Mouse (Mus musculus) limb, embryonic 13.5 days (tissue): ENCODE data around the gene Vps37c. TPM values are rescaled to one million over a fixed set of nuclear protein-coding genes. Genes with fewer than 3 reads are reported as not detected.

Experiments used
- ATAC-seq: fragments of 200-750 bp; cut with Nextera tagmentation; 2 replicates; pipeline ENCODE4 v1.8.0; 2017; ENCODE audit warnings: low read depth, moderate number of reproducible peaks, moderate TSS enrichment; ENCODE audit not compliant: low FRiP score
- H3K27ac ChIP-seq: fragments of 300-500 bp; sonication (generic); 2 replicates; pipeline ENCODE4 v1.5.1; 2015; ENCODE audit warnings: inconsistent platforms, mild to moderate bottlenecking, moderate library complexity
- H3K27me3 ChIP-seq: fragments of 300-500 bp; sonication (generic); 2 replicates; pipeline ENCODE4 v1.6.1; 2015; ENCODE audit warnings: mild to moderate bottlenecking, inconsistent platforms
- H3K36me3 ChIP-seq: fragments of 300-500 bp; sonication (generic); 2 replicates; pipeline ENCODE4 v1.6.1; 2015; ENCODE audit warnings: inconsistent platforms, mild to moderate bottlenecking, moderate library complexity
- H3K4me1 ChIP-seq: fragments of 300-500 bp; sonication (generic); 2 replicates; pipeline ENCODE4 v1.6.1; 2015; ENCODE audit warnings: inconsistent platforms
- H3K4me2 ChIP-seq: fragments of 300-500 bp; sonication (generic); replicated peaks from 2 replicates; pipeline ENCODE4 v1.6.1; 2015; ENCODE audit warnings: inconsistent platforms, mild to moderate bottlenecking, moderate library complexity
- H3K4me3 ChIP-seq: fragments of 300-500 bp; sonication (generic); 2 replicates; pipeline ENCODE4 v1.5.1; 2015; ENCODE audit warnings: moderate library complexity, mild to moderate bottlenecking, inconsistent platforms
- H3K9ac ChIP-seq: fragments of 300-500 bp; sonication (generic); 2 replicates; pipeline ENCODE4 v1.6.1; 2015; ENCODE audit warnings: mild to moderate bottlenecking, inconsistent platforms
- H3K9me3 ChIP-seq: fragments of 300-500 bp; sonication (generic); 2 replicates; pipeline ENCODE4 v1.6.1; 2016; ENCODE audit warnings: inconsistent platforms
- WGBS: fragments of 180-500 bp; shearing (Covaris S2); methylation state at CpG from one replicate; pipeline ENCODE4 v1.1.7; 2015; 5-methylcytosine and 5-hydroxymethylcytosine counted together
- polyA plus RNA-seq: library from polyadenylated mRNA; unstranded; fragments of >200 nt; fragmentation: Nextera tagmentation; extraction: Ambion mirVana; gene quantifications from 2 replicates; pipeline ENCODE4 v1.2.1, GENCODE M21; 2015

Gene Vps37c
- polyA plus RNA-seq, 1 experiment from 2014 or later = 40.9 TPM

- Histone ChIP-seq H3K9ac (no peak overlapping the region), H3K27ac (no peak overlapping the region), H3K36me3 (no peaks in the 10 kb centered on the region), H3K27me3 (no peaks in the 10 kb centered on the region), H3K9me3 (no peaks in the 10 kb centered on the region), H3K4me1 (0 out of 2 replicates have a peak, but pooled peaks cover 6% of the 10 kb centered on the region), H3K4me3 (no peak overlapping the region), H3K4me2 (no peak overlapping the region)
- WGBS = 79% methylated on average over 3 of the region's 3 CpGs
- no peak for ATAC-seq
These were observed 46.5 kb downstream of the Vps37c start for GRCm38 (mm10) chr19:10735061-10735460.

GRCm38 (mm10) chr19:10735861-10736260 lies 47.3 kb downstream of the Vps37c start:
- no peaks in the 10 kb centered on the region for H3K9me3 ChIP-seq
- H3K27ac ChIP-seq = no peak overlapping the region
- no peaks in the 10 kb centered on the region for H3K27me3 ChIP-seq
- no peak for ATAC-seq
- H3K9ac ChIP-seq = no peak overlapping the region
- no peak overlapping the region for H3K4me3 ChIP-seq
- H3K4me1 ChIP-seq = 0 out of 2 replicates have a peak, but pooled peaks cover 8% of the 10 kb centered on the region
- WGBS = 94% methylated on average over 7 of the region's 7 CpGs
- H3K36me3 ChIP-seq = no peaks in the 10 kb centered on the region
- H3K4me2 ChIP-seq = no peak overlapping the region

GRCm38 (mm10) chr19:10738038-10738437 lies 49.5 kb downstream of the Vps37c start:
- no peak for ATAC-seq
- H3K9ac ChIP-seq = no peak overlapping the region

DNA sequence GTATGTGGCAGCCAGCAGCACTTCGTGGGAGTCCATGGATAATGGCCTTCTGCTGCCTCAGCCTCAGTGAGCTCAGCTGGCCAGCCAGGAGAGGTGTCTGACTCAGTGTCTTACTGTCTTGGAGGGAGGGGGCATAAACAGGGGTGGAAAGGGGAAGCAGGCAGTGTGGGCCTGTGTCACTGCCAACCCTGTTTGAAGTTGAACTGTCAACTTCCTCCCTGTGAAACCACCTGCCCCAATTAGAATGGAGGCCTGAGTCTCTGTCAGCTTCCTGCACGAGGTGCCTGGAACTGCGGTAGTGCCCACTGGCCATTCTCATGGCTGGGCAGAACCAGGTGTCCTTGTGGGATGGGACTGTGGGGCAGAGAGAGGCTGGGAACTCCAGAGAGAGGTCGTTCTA lies 50.3 kb downstream of the Vps37c start, which contains the start of gene Cd5:
Cd5 (minus strand) TSS at position 192 of the 400 bp plus-strand sequence.
- H3K4me2 ChIP-seq = no peak within 1 kb of the TSS
- no peaks in the 10 kb centered on the region for H3K36me3 ChIP-seq
- no peak for ATAC-seq
- 0 out of 2 replicates have a peak, but pooled peaks cover 4% of the 10 kb centered on the region for H3K4me1 ChIP-seq
- H3K27ac ChIP-seq = no peak within 1 kb of the TSS
- no peaks in the 10 kb centered on the region for H3K9me3 ChIP-seq
- no peak within 1 kb of the TSS for H3K9ac ChIP-seq
- no peak within 1 kb of the TSS for H3K4me3 ChIP-seq
- 62% methylated on average over 4 of the region's 4 CpGs for WGBS
- no peaks in the 10 kb centered on the region for H3K27me3 ChIP-seq

More at GRCm38 (mm10) chr19:10738038-10738437, 49.5 kb downstream of the Vps37c start:
- no peaks in the 10 kb centered on the region for H3K27me3 ChIP-seq
- H3K4me2 ChIP-seq = no peak overlapping the region
- 93% methylated on average over 6 of the region's 6 CpGs for WGBS
- no peak overlapping the region for H3K27ac ChIP-seq
- 0 out of 2 replicates have a peak, but pooled peaks cover 8% of the 10 kb centered on the region for H3K4me1 ChIP-seq
- no peaks in the 10 kb centered on the region for H3K9me3 ChIP-seq
- H3K4me3 ChIP-seq = no peak overlapping the region
- no peaks in the 10 kb centered on the region for H3K36me3 ChIP-seq

GRCm38 (mm10) chr19:10739916-10740315 lies 51.4 kb downstream of the Vps37c start:
- 91% methylated on average over 4 of the region's 4 CpGs for WGBS
- H3K4me1 ChIP-seq = 0 out of 2 replicates have a peak, but pooled peaks cover 3% of the 10 kb centered on the region
- H3K27ac ChIP-seq = no peak overlapping the region
- no peaks in the 10 kb centered on the region for H3K27me3 ChIP-seq
- H3K36me3 ChIP-seq = no peaks in the 10 kb centered on the region
- no peak overlapping the region for H3K9ac ChIP-seq
- no peak overlapping the region for H3K4me2 ChIP-seq
- ATAC-seq = no peak
- H3K9me3 ChIP-seq = no peaks in the 10 kb centered on the region
- no peak overlapping the region for H3K4me3 ChIP-seq

DNA sequence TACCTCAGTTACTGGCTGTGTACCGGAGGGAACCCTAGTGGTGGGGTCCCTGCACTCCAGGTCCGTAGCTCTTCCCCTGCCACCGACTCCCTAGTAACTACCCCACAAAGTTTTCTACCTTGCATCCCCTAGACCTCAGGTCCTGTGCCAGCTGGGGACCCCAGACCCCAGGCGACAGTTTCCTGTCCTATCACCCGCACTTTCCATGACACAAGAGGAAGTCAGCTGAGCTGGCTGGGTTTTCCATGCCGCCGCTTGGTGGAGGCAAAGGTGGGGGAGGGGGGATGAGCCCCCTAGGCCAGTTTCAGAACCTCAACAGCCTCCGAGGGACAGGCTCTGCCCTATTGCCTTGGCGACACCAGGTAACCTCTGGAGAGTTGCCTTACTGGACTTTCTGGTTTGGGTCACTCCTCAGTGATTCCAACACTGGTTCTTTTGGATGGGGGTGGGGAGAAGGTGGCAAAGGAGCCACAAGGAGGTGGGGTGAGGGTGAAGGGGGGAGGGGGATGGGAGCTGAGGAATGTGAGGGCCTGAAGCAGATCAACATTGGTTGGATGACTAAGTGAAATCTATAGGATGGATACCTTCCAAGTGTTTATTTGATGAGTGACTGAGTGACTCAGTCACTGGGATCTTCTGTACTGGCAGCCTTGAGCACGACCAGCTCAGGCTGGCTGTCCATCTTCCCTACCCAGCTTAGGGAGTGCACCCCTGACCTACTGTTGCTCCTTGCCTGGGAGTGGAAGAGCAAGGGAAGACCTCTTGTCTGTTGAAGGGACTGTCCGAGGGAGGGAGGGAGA lies 52.3 kb downstream of the Vps37c start:
- Histone ChIP-seq H3K27me3 (no peaks in the 10 kb centered on the region), H3K9me3 (no peaks in the 10 kb centered on the region), H3K4me3 (no peak overlapping the region), H3K4me1 (0 out of 2 replicates have a peak, but pooled peaks cover 3% of the 10 kb centered on the region), H3K4me2 (no peak overlapping the region), H3K36me3 (no peaks in the 10 kb centered on the region), H3K27ac (no peak overlapping the region), H3K9ac (no peak overlapping the region)
- WGBS = 44% methylated on average over 11 of the region's 11 CpGs
- peak; percentile 11; the same call in 1 of the 2 replicates for ATAC-seq

DNA sequence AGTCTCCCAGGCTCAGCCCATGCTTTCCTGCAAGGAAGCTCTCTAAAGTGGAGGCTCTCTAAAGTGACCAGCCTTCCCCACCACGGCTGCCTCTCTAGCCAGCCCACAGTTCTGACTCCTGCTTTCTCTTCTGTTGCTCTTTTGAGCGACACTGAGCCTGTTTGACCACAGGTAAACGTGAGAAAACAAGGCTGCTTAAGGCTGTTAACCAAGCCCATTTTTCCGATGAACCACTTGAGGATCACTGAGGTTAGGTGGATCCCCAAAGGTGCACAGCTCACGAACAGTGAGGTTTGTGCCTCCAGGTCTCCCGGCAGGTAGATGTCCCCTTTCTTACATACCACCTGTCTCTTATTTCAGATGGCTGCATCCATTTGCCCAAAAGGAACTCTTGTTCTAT lies 53.6 kb downstream of the Vps37c start:
- no peak for ATAC-seq
- H3K4me3 ChIP-seq = no peak overlapping the region
- WGBS = 76% methylated on average over 6 of the region's 6 CpGs

DNA sequence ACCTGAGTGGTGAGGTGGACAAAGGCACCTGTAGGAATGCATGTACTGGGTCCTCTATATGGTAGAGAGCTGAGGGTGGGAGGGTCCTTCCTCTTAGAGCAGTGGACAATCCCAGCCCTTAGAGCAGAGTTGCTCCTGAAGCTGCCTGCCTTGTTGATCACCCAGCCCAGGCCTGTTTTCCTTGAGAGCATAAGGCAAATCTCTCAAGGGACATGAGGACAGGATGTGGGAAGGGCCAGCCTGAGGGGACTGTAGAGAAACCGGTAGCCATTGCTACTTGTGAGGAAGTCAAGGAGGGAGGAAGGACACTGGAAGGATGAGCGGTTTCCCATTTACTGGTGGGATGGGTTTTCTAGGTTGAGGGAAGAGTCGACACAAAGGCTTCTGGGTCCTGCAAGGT lies 54.0 kb downstream of the Vps37c start:
- no peak overlapping the region for H3K4me3 ChIP-seq
- H3K4me2 ChIP-seq = no peak overlapping the region
- H3K27ac ChIP-seq = no peak overlapping the region
- WGBS = 77% methylated on average over 3 of the region's 3 CpGs
- H3K27me3 ChIP-seq = no peaks in the 10 kb centered on the region
- H3K36me3 ChIP-seq = no peaks in the 10 kb centered on the region
- no peaks in the 10 kb centered on the region for H3K9me3 ChIP-seq
- 0 out of 2 replicates have a peak, but pooled peaks cover 3% of the 10 kb centered on the region for H3K4me1 ChIP-seq
- H3K9ac ChIP-seq = no peak overlapping the region
- no peak for ATAC-seq

More for the DNA sequence above, 53.6 kb downstream of the Vps37c start:
- Histone ChIP-seq H3K9me3 (no peaks in the 10 kb centered on the region), H3K36me3 (no peaks in the 10 kb centered on the region), H3K27ac (no peak overlapping the region), H3K4me1 (0 out of 2 replicates have a peak, but pooled peaks cover 3% of the 10 kb centered on the region), H3K27me3 (no peaks in the 10 kb centered on the region), H3K4me2 (no peak overlapping the region), H3K9ac (no peak overlapping the region)

- Histone ChIP-seq H3K9me3 (no peaks in the 10 kb centered on the region), H3K36me3 (no peaks in the 10 kb centered on the region), H3K27me3 (no peaks in the 10 kb centered on the region), H3K4me1 (no peaks in the 10 kb centered on the region), H3K9ac (no peak overlapping the region), H3K27ac (no peak overlapping the region), H3K4me3 (no peak overlapping the region), H3K4me2 (no peak overlapping the region)
- no peak for ATAC-seq
- 84% methylated on average over 7 of the region's 7 CpGs for WGBS
These were observed 58.6 kb downstream of the Vps37c start for GRCm38 (mm10) chr19:10747182-10747581.

DNA sequence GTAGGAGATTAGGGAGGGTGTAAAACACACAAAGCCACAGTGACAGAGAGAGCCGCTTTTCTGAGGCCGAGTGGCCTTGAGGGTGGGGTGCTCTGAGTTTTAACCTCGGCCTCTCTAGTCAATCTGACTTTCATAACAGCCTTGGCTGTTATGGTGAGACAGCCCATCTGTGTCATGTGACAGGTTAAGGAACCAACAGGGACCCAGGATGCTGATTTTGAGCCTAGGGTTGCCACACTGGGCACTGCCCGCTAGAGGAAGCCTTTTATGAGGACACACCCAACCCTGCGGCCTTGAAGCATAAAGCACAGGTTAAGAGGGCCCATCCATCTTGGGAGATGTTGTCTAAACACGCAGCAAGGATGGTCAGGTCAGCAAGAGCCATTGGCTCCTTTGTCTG lies 59.2 kb downstream of the Vps37c start:
- H3K27me3 ChIP-seq = no peaks in the 10 kb centered on the region
- ATAC-seq = no peak

DNA sequence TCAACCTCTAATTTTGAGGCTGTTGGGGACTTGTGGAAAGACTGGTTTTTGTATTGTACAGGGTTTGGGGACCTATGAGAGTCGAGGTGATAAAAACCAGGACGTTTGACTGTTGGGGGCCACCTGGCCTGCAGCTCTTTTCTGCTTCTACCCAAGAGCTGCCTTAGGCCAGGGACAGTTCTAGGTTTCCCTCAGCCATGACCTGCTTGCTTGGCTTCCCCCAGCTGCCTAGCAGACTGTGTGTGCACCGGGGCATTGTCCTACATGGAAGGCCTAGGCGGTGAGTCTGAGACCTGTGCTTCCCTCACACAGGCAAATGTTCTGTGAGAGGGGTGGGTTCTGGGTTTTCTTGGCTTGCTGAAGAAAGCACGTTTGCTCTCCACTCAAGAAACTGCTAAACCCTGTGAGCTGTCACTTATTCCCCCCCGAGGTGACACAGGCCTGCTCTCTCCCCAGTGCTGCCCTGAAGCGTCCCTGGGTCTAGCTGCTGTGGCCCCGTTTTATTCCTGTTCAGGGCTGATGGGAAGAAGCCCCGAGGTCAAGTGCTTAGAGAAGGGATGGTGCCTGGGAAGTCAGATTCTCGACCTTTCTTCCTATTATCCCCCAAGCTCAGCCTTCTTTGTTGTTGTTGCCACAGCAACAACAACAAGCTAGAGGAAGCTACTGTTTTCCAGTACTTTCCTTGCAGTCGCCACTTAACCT lies 60.0 kb downstream of the Vps37c start:
- Histone ChIP-seq H3K27me3 (no peaks in the 10 kb centered on the region), H3K36me3 (no peaks in the 10 kb centered on the region), H3K27ac (no peak overlapping the region), H3K4me1 (no peaks in the 10 kb centered on the region), H3K4me2 (no peak overlapping the region), H3K9me3 (no peaks in the 10 kb centered on the region), H3K9ac (no peak overlapping the region), H3K4me3 (no peak overlapping the region)
- 66% methylated on average over 11 of the region's 11 CpGs for WGBS
- no peak for ATAC-seq

More for the DNA sequence above, 59.2 kb downstream of the Vps37c start:
- Histone ChIP-seq H3K9me3 (no peaks in the 10 kb centered on the region), H3K4me3 (no peak overlapping the region), H3K4me1 (no peaks in the 10 kb centered on the region), H3K36me3 (no peaks in the 10 kb centered on the region), H3K9ac (no peak overlapping the region), H3K4me2 (no peak overlapping the region), H3K27ac (no peak overlapping the region)
- WGBS = 87% methylated on average over 6 of the region's 6 CpGs

GRCm38 (mm10) chr19:10749295-10749694 lies 60.8 kb downstream of the Vps37c start:
- Histone ChIP-seq H3K27ac (no peak overlapping the region), H3K27me3 (no peaks in the 10 kb centered on the region), H3K4me2 (no peak overlapping the region), H3K36me3 (no peaks in the 10 kb centered on the region), H3K9ac (no peak overlapping the region), H3K9me3 (no peaks in the 10 kb centered on the region), H3K4me3 (no peak overlapping the region), H3K4me1 (no peaks in the 10 kb centered on the region)
- ATAC-seq = no peak
- WGBS = 88% methylated on average over 6 of the region's 6 CpGs
